Mouse (Mus musculus): Measurements from ENCODE around the gene Stat2. TPM values are rescaled to one million over a fixed set of nuclear protein-coding genes. Genes with fewer than 3 reads are reported as not detected.

Stat2 gene
- polyA plus RNA-seq (2012; rRNA removed): 33.0 and 39.1 TPM in 2 replicates

DNA sequence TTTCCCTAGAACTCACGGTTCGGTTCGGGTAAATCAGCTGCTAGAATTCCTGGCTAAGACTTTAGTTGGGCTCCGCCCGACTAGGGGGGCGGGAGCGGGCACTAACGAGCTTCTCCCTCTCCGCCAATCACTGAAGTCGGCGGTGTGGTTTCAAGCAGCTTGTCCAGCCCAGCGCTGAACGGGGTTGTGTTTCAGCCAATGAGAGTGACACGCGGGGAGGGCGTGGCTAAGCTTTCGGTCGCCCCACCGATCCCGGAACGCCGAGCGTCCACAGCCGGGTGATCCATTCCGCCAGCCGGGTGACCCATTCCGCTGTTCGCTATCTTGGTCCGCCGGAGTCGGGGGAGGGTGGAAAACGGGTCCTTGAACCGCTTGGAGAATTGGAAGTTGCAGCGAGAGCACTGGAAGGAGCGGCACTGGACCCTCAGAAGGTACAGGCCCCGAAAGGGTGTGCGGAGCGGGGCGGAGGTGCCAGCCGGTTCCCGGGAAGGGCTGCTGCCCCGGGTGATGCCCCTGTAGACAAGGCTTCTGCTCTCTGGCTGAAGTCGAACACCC lies at the start of gene Stat2:
TSS of gene Stat2 (plus strand) at position 273 of the 555 bp plus-strand sequence.
- peak; percentile 93 for DNase-seq (ENCODE audit: low spot score)

DNA sequence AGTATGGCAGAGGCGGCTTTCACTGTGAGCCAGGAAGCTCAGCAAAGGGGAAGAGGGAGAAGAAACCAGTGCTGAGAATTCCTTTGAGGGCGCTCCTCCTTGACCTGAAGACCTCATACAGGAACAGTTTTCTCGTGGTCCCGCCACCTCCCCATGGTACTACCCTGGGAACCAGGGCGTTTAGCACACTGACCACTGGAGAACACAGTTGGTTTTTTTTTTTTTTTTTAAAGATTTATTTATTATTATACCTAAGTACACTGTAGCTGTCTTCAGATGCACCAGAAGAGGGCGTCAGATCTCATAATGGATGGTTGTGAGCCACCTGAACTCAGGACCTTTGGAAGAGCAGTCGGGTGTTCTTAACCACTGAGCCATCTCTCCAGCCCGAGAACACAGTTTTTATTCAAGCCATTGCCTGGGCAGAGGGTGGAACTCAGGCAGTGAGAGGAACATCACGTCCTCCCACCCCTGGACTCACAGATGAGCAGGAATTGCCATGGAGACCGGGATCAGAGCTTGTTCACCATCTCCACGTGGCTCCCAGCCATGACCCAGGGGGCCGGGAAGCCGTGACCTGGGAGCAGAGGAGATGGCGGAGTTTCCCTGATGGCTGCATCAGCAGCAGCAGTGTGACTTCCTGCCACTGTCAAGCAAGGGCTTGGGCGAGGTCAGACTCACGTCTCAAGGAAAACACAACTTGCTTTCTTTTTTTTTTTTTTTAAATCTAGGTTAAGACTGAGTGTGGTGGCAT lies 48.6 kb upstream of the Stat2 start:
- no peak for DNase-seq (ENCODE audit: low spot score)

DNA sequence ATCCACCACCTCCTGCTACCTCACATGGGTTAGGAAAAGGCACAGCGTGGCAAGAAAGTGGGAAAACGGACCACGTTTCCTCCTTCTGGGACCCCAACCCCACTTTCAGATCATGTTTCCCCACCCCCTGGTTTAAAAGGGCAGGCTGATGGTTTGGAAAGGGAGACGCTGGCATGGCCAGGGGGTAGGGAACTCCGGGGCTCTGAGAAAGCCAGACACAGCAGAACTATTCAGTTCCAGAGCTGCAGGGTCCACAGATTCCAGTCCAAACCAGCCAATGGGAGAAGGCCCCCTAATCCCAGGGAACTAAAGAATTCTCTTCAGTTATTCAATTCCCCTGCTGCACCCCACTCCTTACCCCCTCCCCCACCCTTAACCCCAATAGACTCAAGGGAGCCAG lies 45.3 kb upstream of the Stat2 start:
- no peak for DNase-seq (ENCODE audit: low spot score)

DNA sequence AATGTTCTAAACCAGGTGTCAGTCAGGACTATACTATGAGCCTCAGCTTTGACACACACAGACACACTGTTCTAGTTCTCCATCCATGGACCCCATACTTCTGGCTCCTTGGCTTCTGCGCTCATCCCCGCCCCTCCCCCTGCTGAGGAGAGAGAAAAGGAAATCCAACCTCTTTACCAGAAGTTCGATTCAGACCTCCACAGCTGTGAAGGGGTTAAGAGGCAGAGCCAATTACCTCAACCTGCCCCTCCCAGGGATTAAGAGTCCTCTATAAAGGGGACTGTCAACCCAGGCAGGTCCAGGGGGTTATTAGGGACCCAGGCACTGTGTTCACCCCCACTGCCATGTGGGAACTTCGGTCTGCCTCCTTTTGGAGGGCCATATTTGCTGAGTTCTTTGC lies 44.8 kb upstream of the Stat2 start, which contains the start of gene Mip:
TSS of gene Mip (plus strand) at position 301 of the 400 bp plus-strand sequence.
- DNase-seq (ENCODE audit: low spot score): no peak

DNA sequence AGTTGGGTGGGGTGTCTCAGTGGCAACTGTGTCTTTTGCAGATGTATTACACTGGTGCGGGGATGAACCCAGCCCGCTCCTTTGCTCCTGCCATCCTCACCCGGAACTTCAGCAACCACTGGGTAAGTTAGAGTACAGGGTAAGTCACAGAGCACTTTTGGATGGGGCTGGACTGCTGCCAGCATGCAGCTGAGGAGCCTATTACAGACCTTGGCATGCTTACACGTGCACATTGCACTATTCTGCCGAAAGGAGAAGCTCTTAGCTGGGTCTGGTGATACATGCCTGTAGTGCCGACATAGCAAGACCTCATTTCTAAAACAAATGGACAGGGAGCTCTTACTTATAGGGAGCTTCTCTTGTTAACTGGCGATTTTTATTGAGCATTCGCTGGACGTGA lies 42.8 kb upstream of the Stat2 start:
- no peak for DNase-seq (ENCODE audit: low spot score)

DNA sequence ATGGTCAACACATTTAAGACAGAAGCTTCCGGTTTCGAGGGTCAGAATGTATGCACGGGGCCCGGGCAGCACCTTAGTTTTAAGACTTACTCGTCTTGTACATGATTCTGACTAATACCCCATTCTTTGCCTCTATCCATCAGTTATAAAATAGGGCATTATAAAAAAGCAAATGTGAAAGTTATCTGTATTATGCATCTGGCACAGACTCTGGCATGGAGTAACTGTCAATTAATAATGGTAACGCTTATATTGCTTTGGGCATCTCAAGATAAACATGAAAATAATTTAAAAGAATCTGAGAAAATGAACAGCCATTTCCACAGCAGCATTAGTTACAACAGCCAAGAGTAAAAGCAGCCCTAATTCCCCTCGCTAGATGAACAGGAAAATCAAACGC lies 42.4 kb upstream of the Stat2 start:
- no peak for DNase-seq (ENCODE audit: low spot score)

DNA sequence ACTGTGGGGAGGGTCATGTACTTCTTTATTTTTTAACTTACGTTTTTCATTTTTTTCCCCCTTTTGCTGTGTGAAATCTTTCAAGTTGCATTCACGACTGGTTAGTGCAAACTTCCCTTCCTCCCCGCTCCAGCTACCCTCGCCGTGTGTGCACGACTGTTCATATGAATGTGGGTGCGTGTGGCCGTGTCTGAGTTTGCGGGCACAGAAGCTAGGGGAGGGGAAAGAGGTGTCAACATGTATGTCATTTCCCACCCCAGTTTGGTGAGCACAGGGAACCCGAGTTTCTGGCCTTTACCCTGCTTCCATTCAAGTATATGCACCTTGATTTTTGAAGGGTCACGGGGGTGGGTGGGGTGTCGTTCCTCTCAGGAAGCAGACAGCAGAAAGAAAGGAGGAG lies 39.8 kb upstream of the Stat2 start:
- no peak for DNase-seq (ENCODE audit: low spot score)

DNA sequence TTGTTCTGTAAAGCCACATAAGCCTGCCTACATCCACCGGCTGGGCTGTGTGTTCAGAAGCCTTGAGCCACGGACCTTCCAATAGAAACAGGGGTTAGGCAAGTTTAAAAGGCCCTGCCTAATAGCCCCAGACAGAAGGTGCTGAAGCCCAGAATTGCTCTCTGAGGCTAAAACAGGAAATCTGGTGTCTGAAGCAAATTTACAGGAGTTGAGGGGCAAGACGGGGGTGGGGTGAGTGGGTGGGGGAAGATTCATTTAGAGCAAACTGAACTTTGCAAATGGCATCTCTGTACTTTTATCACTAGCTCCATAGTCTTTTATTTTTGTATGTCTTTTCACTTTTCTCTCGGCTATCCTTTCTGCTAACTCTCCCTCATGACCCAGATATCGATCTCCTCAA lies 39.2 kb upstream of the Stat2 start:
- DNase-seq (ENCODE audit: low spot score): no peak

DNA sequence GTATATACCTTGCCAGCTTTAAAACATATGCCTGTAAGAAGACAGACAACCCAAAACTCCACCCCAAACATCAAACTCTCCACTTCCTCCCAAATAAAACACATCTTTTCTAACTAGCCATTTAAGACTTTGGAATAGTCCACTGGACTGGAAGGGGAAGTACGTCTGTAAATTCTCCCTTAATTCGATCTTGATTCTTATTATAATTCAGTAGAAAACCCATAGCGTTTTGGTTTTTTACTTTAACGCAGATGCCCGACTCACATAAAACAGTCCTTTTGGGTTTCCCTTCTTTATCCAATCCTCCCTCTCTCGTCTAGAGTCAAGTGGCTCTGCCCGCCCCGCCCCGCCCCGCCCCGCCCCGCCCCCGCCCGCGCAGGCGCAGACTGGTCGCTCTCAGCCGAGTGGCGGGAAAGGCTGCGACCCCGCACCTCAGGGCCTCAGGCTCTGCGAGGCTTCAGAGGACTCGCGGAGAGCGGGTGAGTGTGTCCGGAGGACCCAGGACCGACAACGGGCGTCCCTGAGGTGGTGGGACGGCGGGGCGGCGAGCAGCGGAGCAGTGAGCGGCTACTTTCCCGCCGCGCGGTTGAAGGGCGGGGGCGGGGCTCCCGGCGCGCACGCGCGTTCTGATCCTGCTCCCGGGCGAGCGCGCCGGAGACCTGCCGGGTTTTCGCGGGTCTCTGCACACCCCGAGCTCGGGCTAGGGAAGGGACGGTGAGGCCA lies 38.5 kb upstream of the Stat2 start, which contains the start of gene Timeless:
TSS of gene Timeless (plus strand) at position 369 of the 723 bp plus-strand sequence.
- peak; percentile 97 for DNase-seq (ENCODE audit: low spot score)

DNA sequence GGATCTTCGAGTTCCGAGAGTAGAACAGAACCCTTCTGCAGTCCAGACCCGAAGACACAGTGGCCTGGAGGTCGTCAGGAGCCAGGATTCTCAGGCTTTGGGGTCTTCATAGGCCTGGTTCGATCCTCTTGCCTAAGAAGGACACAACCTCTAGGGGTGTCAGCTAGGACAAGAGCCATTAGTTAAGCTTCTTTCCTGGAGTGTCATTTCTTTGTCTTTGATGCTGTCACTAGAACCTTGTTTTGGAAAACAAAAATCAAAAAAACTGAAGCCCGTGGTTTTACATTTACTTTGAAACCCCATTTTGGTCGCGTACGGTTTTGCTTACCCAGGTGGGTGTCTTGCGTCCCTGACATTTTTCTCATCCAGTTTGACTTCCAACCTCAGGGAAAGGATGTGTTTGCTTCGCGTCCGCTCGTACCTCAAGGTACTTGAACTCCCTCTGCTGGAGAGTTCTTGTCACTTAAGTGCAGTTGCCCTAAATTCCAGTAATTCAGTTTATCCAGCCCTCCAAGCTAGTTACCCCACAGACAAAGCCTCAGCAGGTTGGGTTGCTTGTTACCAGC lies 37.9 kb upstream of the Stat2 start:
- DNase-seq (ENCODE audit: low spot score): no peak

DNA sequence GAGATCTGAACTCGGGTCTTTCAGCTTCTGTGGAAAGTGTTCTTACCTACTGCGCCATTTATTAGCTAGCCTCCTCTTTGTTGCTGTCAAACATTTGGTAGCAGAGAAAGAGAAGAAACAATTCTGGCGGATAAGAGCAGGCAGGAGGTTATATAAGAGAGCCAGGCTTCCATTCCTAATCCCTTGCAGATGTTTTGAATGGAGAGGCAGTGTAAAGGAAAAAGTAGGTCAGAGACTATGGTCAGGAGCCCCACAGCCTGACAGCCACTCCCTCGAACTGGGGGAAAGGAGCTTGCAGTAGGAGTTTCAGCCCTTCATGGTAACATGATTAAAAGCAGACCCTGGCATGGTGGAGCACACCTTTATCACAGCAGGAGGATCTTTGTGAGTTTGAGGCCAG lies 34.0 kb upstream of the Stat2 start:
- DNase-seq (ENCODE audit: low spot score): no peak

DNA sequence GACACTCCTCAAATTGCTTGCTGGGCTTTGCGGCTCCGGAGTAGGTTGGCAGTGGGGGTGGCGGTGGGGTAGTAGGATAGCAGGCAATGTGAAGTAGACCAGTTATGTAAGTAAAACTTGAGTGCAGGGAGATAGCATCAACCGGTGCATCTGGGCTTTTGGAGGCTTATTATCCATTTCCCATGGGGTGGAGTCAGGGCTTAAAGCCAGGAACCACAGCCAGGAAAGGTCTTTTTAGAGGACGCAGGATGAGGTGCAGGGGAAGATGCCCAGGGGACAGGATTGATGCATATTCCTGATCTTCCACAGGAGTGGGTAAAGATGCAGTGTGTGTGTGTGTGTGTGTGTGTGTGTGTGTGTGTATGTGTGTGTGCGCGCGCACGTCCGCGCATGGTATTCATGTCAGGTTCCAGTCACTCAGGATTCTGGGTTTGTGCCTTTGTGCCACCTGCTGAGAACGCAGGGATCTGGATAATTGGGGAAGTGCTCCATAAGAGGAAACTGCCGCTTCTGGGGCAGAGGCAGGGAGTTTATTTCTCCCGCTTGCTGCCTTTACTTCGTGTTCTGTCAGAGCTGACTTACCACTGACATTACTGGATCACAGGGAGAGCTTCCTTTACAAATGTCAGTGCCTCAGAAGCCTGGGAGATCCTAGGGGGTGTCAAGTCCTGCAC lies 32.4 kb upstream of the Stat2 start:
- no peak for DNase-seq (ENCODE audit: low spot score)

DNA sequence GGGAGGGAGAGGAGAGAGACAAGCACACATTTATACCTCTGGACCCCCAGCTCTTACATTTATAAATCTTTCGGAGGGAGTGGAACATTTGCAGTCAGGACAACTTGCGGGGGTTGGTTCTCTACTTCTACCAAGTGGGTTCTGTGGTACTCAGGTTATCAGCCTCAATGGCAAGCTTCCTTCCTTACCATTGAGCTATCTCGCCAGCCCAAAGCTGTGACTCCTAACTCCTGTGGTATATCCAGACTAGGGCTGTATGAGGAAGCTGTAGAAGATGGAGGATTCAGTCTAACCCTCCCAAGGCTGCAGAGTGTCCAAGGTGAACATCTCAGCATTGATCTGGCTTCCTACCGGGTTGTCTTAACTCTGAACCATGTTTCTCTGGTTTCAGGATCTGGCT lies 31.2 kb upstream of the Stat2 start:
- DNase-seq (ENCODE audit: low spot score): no peak

DNA sequence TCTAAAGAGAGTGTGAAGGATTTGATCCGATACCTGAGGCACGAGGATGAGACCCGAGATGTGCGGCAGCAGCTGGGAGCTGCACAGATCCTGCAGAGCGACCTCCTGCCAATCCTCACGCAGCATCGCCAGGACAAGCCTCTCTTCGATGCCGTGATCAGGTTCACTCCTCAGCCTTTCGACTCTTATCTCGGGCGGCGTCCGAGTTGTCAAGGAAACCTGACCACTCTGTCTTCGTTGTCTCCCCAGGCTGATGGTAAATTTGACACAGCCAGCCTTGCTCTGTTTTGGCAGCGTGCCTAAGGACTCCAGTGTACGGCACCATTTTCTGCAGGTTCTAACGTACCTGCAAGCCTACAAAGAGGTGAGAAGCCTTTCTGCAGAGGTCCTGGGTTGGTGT lies 30.2 kb upstream of the Stat2 start:
- no peak for DNase-seq (ENCODE audit: low spot score)

DNA sequence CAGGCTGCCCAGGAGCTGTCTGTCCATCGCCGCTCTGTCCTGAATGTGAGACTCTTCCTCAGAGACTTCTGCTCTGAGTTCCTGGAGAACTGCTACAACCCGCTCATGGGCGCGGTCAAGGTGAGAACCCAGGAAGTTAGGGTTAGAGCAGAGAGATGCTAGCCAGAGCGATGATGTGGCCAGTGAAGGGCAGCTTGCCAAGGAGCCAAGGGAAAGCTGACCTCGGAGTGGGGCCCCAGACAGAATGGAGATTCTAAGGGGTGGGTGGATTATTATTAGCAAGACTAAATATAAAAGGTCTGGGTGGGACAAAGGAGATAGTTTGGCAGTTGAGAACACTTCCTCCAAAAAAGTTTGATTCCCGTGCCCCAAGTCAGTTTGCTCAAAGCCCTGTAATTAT lies 27.1 kb upstream of the Stat2 start:
- DNase-seq (ENCODE audit: low spot score): no peak

DNA sequence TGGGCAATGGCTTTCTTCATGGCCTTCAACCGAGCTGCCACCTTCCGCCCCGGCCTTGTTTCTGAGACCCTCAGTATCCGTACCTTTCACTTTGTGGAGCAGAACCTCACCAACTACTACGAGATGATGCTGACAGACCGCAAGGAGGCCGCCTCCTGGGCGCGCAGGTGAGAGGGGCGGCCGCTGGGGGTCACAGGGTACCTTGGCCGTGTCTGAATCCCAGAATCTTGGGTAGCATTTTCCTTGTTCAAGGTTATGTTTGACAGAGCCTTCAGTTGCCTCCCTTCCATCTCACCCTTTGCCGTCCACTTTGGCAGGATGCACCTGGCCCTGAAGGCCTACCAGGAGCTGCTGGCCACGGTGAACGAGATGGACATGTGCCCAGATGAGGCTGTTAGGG lies 26.2 kb upstream of the Stat2 start:
- DNase-seq (ENCODE audit: low spot score): no peak

DNA sequence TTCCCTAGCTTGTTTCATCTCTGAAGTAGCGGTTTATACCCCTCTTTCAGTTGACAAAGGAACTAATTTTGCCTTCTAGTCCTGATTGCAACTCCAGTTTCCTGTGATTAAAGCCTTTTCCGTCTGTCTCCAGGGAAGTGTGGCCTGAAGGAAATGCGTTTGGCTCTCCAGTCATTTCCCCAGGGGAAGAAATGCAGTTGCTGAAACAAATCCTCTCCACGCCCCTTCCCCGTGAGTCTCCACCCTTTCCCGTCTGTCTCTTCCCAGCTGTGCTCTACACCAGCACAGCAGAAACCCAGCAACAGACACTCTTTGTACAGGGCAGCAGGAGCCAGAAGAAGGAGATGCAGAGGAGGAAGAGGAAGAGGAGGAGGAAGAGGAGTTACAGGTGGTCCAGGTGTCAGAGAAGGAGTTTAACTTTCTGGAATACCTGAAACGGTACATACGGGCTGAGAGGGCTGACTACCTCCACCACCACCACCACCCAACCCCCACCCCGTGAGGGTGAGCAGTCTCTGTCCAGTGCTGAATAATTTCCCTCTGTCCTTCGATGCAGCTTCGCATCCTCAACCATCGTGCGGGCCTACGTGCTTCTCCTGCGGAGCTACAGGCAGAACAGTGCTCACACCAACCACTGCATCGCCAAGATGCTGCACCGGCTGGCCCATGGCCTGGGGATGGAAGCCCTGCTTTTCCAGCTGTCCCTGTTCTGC lies 23.2 kb upstream of the Stat2 start:
- no peak for DNase-seq (ENCODE audit: low spot score)

DNA sequence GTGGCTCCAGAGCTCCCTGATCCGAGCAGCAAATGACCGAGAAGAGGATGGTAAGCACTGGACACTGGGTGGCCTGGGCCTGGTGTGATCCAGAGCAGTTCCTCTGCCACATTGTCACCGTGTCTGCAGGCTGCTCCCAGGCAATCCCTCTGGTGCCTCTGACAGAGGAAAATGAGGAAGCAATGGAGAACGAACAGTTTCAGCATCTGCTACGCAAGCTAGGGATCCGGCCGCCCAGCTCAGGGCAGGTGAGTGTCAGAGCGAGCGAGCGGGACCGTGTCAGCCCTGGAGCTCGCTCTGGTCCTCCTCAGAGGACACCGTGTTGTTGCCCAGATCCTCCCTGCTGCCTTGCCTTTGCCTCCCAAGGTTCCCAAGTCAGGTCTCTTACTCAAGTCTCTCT lies 19.8 kb upstream of the Stat2 start:
- no peak for DNase-seq (ENCODE audit: low spot score)

DNA sequence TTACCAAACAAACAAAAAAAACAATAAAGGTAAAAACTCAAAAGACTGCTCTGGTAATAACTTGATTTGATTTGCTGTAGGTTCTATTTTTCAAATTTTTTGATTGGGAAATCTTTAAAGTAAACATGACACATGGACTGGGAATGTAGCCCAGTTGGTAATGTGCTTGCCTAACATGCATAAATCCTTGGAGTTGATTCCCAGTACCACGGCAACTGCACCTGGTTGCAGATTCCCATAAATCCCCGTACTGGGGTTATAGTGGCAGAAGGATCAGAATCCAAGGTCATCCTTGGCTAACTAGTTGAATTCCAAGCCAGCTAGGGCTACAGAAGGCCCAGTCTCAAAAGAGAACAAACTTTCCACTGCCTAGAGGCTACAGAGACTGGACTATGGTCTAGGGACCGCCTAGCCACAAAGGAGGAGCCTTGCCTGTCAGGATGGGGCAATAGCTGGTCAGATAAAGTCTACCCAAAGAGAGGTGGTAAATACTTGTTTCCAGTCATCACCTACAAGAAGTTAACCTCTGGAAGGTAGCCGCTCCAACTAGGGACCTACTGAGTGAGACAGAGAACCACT lies 16.6 kb upstream of the Stat2 start, which contains the start of gene Apon:
TSS of gene Apon (plus strand) at position 420 of the 579 bp plus-strand sequence.
- no peak for DNase-seq (ENCODE audit: low spot score)

DNA sequence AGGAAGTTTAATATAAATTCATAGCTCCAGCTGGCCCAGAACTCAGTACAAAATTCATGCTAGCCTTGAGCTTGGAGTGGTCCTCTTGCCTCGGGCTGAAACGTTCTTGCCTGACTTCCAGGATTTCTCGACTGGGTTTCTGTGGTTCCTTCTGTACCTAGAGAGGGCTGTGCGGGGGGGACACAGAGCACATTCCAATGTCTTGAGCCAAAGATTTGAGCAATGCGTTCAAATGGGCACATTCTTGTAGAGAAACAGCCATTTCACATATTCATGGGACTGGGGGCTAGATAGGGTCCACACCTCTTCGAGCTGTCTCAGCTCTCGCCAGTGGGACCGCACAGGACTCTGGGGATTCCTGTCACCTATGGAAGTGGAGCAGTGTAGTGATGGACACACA lies 14.4 kb upstream of the Stat2 start:
- DNase-seq (ENCODE audit: low spot score): no peak

DNA sequence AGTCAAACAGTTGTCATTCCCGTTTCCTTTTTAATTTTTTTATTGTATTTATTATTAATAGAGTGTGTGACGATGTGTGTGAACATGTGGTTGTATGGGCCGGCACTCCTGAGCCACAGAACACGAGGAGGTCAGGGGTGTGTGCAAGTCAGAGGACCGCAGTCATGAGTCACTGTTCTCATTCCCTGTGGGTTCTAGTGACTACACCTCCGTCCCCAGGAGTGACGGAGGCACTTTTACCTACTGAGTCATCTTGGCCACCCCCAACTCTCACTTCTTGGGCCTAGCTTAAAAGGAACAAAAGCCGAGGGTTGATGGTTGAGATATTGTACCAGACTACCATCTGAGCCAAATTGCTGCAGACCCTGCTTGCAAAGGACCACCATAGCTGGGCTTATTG lies 14.0 kb upstream of the Stat2 start:
- DNase-seq (ENCODE audit: low spot score): no peak
